Mouse (Mus musculus) G1E (cell line): ENCODE data around the gene Krt2.

Experiments
- CTCF ChIP-seq: IDR thresholded peaks from 2 replicates; pipeline ENCODE4 v1.5.1; 2012; ENCODE audit warnings: low read depth, low read length, inconsistent platforms, mixed read lengths
- GATA1 ChIP-seq: IDR thresholded peaks from 2 replicates; pipeline ENCODE4 v1.6.1; 2012; ENCODE audit warnings: borderline replicate concordance, low read length, inconsistent platforms, mixed read lengths
- TAL1 ChIP-seq: conservative IDR thresholded peaks from 2 replicates; pipeline ENCODE4 v1.6.1; 2012; ENCODE audit warnings: low read depth, low read length, inconsistent platforms, mixed read lengths

DNA sequence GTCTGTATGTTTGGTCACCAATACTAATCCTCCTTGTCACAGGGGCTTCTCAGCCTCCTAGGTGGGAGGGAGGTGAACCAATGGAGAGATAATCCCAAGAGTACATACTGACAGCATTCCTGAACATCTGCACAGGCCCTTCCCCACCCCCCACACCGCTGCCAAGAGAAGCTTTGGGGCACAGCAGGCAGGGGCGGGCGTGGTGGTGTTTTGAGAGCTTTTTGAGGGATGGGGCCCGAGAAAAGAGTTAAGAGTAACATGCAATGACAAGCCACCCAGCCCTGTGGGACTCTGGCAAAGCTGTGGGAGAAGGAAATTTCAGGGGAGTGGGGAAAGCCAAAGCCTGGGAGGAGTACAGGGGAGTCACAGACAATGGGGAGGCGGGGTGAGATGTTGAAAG is 36.3 kb upstream of the Krt2 start:
- TF ChIP-seq CTCF (no peak), TAL1 (no peak), GATA1 (no peak)
